Mouse (Mus musculus) liver, postnatal 0 days (tissue): ENCODE data around the gene Ndufv1. TPM values are rescaled to one million over a fixed set of nuclear protein-coding genes. Genes with fewer than 3 reads are reported as not detected.
A peak's percentile ranks its signal among the peaks of the same experiment; 100 is the strongest.
"Not testable (repeated sequence)": the region's sequence is repeated elsewhere in the genome, so short reads cannot be mapped to it uniquely, and the experiment has no call there.

Experiments used
- ATAC-seq: fragments of 200-750 bp; cut with Nextera tagmentation; 2 replicates; pipeline ENCODE4 v1.8.0; 2017; ENCODE audit warnings: mild to moderate bottlenecking, moderate library complexity
- DNase-seq: peaks from one replicate; pipeline ENCODE4 v3.0.0-alpha.2; 2016
- H3K27ac ChIP-seq: fragments of 300-500 bp; sonication (generic); 2 replicates; pipeline ENCODE4 v1.5.1; 2014; ENCODE audit warnings: antibody characterized with exemption, moderate library complexity, mild to moderate bottlenecking, low read depth
- H3K27me3 ChIP-seq: fragments of 300-500 bp; sonication (generic); 2 replicates; pipeline ENCODE4 v1.6.1; 2014; ENCODE audit warnings: low read length, control low read depth, mixed read lengths; ENCODE audit not compliant: insufficient read depth
- H3K36me3 ChIP-seq: fragments of 300-500 bp; sonication (generic); replicated peaks from 2 replicates; pipeline ENCODE4 v1.6.1; 2014; ENCODE audit warnings: mild to moderate bottlenecking, control low read depth, low read length, moderate library complexity, mixed read lengths; ENCODE audit not compliant: insufficient read depth
- H3K4me1 ChIP-seq: fragments of 300-500 bp; sonication (generic); 2 replicates; pipeline ENCODE4 v1.6.1; 2014; ENCODE audit warnings: antibody characterized with exemption, mild to moderate bottlenecking, control low read depth; ENCODE audit not compliant: insufficient read depth
- H3K4me2 ChIP-seq: fragments of 300-500 bp; sonication (generic); 2 replicates; pipeline ENCODE4 v1.6.1; 2014; ENCODE audit warnings: low read depth, mild to moderate bottlenecking, low read length, moderate library complexity, mixed read lengths
- H3K4me3 ChIP-seq: fragments of 300-500 bp; sonication (generic); 2 replicates; pipeline ENCODE4 v1.5.1; 2014; ENCODE audit warnings: low read depth, low read length
- H3K9ac ChIP-seq: fragments of 300-500 bp; sonication (generic); replicated peaks from 2 replicates; pipeline ENCODE4 v1.6.1; 2014; ENCODE audit warnings: mild to moderate bottlenecking, moderate library complexity
- H3K9me3 ChIP-seq: fragments of 300-500 bp; sonication (generic); 2 replicates; pipeline ENCODE4 v1.6.1; 2016; ENCODE audit warnings: mild to moderate bottlenecking, control low read depth, low read length, mixed read lengths
- CTCF ChIP-seq: sonication (generic); IDR thresholded peaks from 2 replicates; pipeline ENCODE4 v1.5.1; 2016; ENCODE audit warnings: antibody characterized with exemption, low read depth
- EP300 ChIP-seq: IDR thresholded peaks from 2 replicates; pipeline ENCODE4 v1.6.1; 2016; ENCODE audit warnings: antibody characterized with exemption, low read depth, mild to moderate bottlenecking
- WGBS: fragments of 180-500 bp; shearing (Covaris S2); extraction: QIAGEN DNeasy Blood & Tissue Kit; methylation state at CpG from one replicate; pipeline ENCODE4 v1.1.7; 2014; ENCODE audit not compliant: insufficient replicate concordance; 5-methylcytosine and 5-hydroxymethylcytosine counted together
- polyA plus RNA-seq: library from polyadenylated mRNA; unstranded; fragments of >200 nt; fragmentation: Nextera tagmentation; extraction: Ambion mirVana; gene quantifications from 2 replicates; pipeline ENCODE4 v1.2.1, GENCODE M21; 2015

Ndufv1 gene
- polyA plus RNA-seq, 1 experiment from 2014 or later = 171 TPM

DNA sequence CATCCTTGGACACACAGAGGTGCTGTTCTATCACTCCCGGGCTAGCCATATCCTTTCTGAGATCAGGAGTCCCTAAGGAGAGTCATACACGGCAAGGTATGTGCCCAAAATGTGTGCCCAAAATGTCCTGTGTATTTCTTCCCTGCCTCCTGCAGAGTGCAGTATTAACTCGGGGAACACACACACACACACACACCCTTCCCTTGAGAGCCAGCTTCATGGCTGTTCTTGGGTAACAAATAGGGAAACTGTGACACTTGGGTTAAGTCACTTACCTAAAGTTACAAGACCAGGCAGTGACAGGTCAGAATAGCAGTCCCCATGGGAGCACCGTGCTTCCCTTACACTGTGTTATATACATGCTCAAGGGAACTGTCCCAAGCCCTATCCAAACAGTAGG lies 48.6 kb downstream of the Ndufv1 start:
- WGBS = 59% methylated on average over 4 of the region's 4 CpGs
- Histone ChIP-seq H3K27ac (no peak overlapping the region), H3K4me2 (no peak overlapping the region), H3K9me3 (no peaks in the 10 kb centered on the region), H3K4me1 (no peaks in the 10 kb centered on the region), H3K36me3 (no peaks in the 10 kb centered on the region), H3K27me3 (no peaks in the 10 kb centered on the region), H3K4me3 (no peak overlapping the region), H3K9ac (no peak overlapping the region)
- TF ChIP-seq EP300 (no peak), CTCF (peak; percentile 42)
- ATAC-seq (0 out of 2 replicates have a peak, but pooled peaks have one; percentile 10), DNase-seq (no peak)

DNA sequence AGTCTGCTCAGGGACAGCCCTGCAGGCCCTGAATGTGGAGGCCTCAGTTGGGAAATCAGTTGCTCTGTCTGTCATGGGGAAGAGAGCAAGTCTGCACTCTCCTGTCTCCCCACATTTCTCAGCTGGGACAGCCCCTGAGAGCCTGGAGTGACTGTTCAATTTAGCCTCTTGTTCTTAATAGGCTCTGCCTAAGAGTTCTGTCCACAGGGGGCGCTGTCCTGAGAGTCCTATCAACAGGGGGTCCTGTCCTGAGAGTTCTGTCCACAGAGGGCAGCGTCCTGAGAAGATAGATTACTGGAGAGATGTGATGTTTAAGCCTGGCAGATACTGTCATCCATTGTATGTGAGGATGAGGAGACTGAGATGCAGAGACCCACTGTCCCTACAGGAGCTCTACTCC lies 50.1 kb downstream of the Ndufv1 start:
- ATAC-seq (no peak), DNase-seq (no peak)
- no peaks in the 10 kb centered on the region for H3K4me1 ChIP-seq
- no peaks in the 10 kb centered on the region for H3K27me3 ChIP-seq
- 13% methylated on average over 2 of the region's 2 CpGs for WGBS
- H3K4me2 ChIP-seq = no peak overlapping the region
- no peaks in the 10 kb centered on the region for H3K36me3 ChIP-seq
- H3K9ac ChIP-seq = no peak overlapping the region
- TF ChIP-seq CTCF (peak; percentile 45), EP300 (no peak)
- no peak overlapping the region for H3K27ac ChIP-seq
- no peaks in the 10 kb centered on the region for H3K9me3 ChIP-seq
- no peak overlapping the region for H3K4me3 ChIP-seq

DNA sequence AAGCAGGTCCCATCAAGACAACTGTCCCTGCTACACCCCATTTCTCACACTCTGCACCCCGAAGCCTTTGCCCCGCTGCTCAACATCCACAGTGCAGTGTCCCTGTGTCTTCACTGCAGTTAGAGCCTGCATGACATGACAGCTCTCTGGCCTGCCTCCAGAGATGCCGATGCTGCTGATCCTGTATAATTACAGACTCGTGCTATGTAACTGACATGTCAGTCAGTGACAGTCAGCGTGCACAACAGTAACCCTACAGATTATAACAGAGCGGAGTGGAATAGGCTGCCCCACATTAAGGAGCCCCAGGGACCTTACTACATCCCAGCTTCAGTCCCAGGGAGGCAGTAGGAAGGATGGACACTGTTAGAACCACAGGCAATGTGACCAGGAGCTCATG lies 50.8 kb downstream of the Ndufv1 start:
- H3K27me3 ChIP-seq, DNase-seq, H3K4me3 ChIP-seq, H3K4me1 ChIP-seq, H3K9me3 ChIP-seq, H3K4me2 ChIP-seq, ATAC-seq, H3K9ac ChIP-seq, H3K27ac ChIP-seq, H3K36me3 ChIP-seq: not testable (repeated sequence)
- WGBS = 83% methylated on average over 6 of the region's 6 CpGs

DNA sequence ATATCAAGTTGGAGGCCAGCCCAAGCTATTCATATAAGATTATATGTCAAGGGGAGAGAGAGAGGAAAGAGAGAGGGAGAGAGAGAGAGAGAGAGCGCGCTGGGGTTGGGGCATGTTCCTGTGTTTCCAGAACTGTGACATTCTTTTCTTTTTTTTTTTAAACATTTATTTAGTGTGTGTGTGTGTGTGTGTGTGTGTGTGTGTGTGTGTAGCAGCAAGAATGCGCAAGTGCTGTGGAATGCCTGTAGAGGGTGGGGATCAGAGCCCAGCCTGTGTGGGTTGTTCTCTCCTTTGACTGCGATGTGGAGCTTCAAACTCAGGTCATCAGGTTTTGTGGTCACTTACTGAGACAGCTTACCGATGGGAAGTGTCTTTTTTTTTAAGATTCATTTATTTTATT lies 52.4 kb downstream of the Ndufv1 start:
- DNase-seq (no peak), ATAC-seq (no peak)
- 71% methylated on average over 5 of the region's 5 CpGs for WGBS

DNA sequence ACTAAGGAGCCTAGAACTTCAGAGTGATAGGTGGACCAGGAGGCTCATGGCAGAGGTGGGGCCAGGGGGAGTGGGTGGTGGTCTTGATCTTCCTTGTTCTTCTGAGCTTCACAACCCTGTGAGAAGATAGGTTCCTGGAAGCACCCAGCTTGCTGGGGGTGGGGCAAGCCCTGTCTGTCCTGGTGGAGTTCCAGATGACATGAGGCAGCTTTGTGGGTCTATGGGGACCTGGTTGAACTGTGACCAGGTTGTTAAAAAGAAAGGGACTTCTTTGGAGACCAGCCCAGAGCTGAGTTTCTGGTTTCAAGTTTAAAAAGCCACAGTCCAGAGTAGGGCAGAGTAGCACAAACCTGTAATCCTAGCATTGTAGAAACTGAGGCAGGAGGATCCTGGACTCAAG lies 53.6 kb downstream of the Ndufv1 start:
- no peaks in the 10 kb centered on the region for H3K27me3 ChIP-seq
- DNase-seq = no peak
- no peaks in the 10 kb centered on the region for H3K9me3 ChIP-seq
- H3K27ac ChIP-seq = no peak overlapping the region
- no peaks in the 10 kb centered on the region for H3K36me3 ChIP-seq
- no peak for ATAC-seq
- no peak overlapping the region for H3K4me3 ChIP-seq
- H3K4me1 ChIP-seq = no peaks in the 10 kb centered on the region
- H3K9ac ChIP-seq = no peak overlapping the region
- no peak overlapping the region for H3K4me2 ChIP-seq
- TF ChIP-seq CTCF (no peak), EP300 (no peak)

More for the DNA sequence above, 52.4 kb downstream of the Ndufv1 start:
- H3K27ac ChIP-seq = no peak overlapping the region
- H3K4me3 ChIP-seq = no peak overlapping the region
- no peaks in the 10 kb centered on the region for H3K4me1 ChIP-seq
- TF ChIP-seq CTCF (no peak), EP300 (no peak)
- no peak overlapping the region for H3K4me2 ChIP-seq
- no peak overlapping the region for H3K9ac ChIP-seq
- no peaks in the 10 kb centered on the region for H3K36me3 ChIP-seq
- no peaks in the 10 kb centered on the region for H3K9me3 ChIP-seq
- no peaks in the 10 kb centered on the region for H3K27me3 ChIP-seq

GRCm38 (mm10) chr19:3958470-3958869 lies 54.1 kb downstream of the Ndufv1 start, which contains the start of gene Aldh3b3:
Gene Aldh3b3, plus strand, starts transcription at chr19:3958645.
- ATAC-seq = no peak
- DNase-seq = no peak
- Histone ChIP-seq H3K4me1 (no peaks in the 10 kb centered on the region), H3K4me2 (no peak within 1 kb of the TSS), H3K4me3 (no peak within 1 kb of the TSS), H3K36me3 (no peaks in the 10 kb centered on the region), H3K27ac (no peak within 1 kb of the TSS), H3K9ac (no peak within 1 kb of the TSS), H3K27me3 (no peaks in the 10 kb centered on the region), H3K9me3 (no peaks in the 10 kb centered on the region)
- TF ChIP-seq CTCF (no peak), EP300 (no peak)
- 64% methylated on average over 4 of the region's 4 CpGs for WGBS

Other genes starting within 250 kb of the Ndufv1 start
- gene Kmt5b, start 245.4 kb downstream of the Ndufv1 start, polyA plus RNA-seq = 4.7 and 6.2 TPM in 2 replicates
- 24.8 and 48.6 TPM in 2 replicates for gene Chka, start 161.0 kb downstream of the Ndufv1 start, polyA plus RNA-seq
- gene Tcirg1, start 105.7 kb downstream of the Ndufv1 start, polyA plus RNA-seq = 28.1 and 29.7 TPM in 2 replicates
- gene Ndufs8, start 100.0 kb downstream of the Ndufv1 start, polyA plus RNA-seq = 165 and 167 TPM in 2 replicates
- 9.5 TPM in 2 replicates for gene Aldh3b1, start 83.0 kb downstream of the Ndufv1 start, polyA plus RNA-seq
- gene Unc93b1, start 77.6 kb downstream of the Ndufv1 start, polyA plus RNA-seq = 42.6 and 48.1 TPM in 2 replicates
- 0.04 and 0.13 TPM in 2 replicates for gene Aldh3b3, start 54.2 kb downstream of the Ndufv1 start, polyA plus RNA-seq
- gene Aldh3b2, start 40.5 kb downstream of the Ndufv1 start, polyA plus RNA-seq = 0.09 and 0.11 TPM in 2 replicates
- gene Acy3, start 26.2 kb downstream of the Ndufv1 start, polyA plus RNA-seq = 19.3 and 22.0 TPM in 2 replicates
- not detected in 2 replicates for gene Tbx10, start 20.1 kb downstream of the Ndufv1 start, polyA plus RNA-seq
- gene Nudt8, start 12.2 kb downstream of the Ndufv1 start, polyA plus RNA-seq = 22.0 and 23.0 TPM in 2 replicates
- 0.26 and 0.49 TPM in 2 replicates for gene Gm49405, start 12.2 kb downstream of the Ndufv1 start, polyA plus RNA-seq
- gene Doc2g, start 9.5 kb downstream of the Ndufv1 start, polyA plus RNA-seq = 0.36 and 0.74 TPM in 2 replicates
- gene Gstp1, start 25.2 kb upstream of the Ndufv1 start, polyA plus RNA-seq = 428 and 442 TPM in 2 replicates
- 5.8 and 6.4 TPM in 2 replicates for gene Gstp2, start 33.2 kb upstream of the Ndufv1 start, polyA plus RNA-seq
- 64.5 and 67.3 TPM in 2 replicates for gene Gstp3, start 46.8 kb upstream of the Ndufv1 start, polyA plus RNA-seq
- 0.38 and 0.43 TPM in 2 replicates for gene Cabp2, start 68.8 kb upstream of the Ndufv1 start, polyA plus RNA-seq
- 91.2 and 91.9 TPM in 2 replicates for gene Cdk2ap2, start 84.4 kb upstream of the Ndufv1 start, polyA plus RNA-seq
- 6.6 and 7.4 TPM in 2 replicates for gene Pitpnm1, start 87.2 kb upstream of the Ndufv1 start, polyA plus RNA-seq
- 23.1 and 26.8 TPM in 2 replicates for gene Aip, start 113.1 kb upstream of the Ndufv1 start, polyA plus RNA-seq
- not detected in 2 replicates for gene Gpr152, start 127.0 kb upstream of the Ndufv1 start, polyA plus RNA-seq
- gene Cabp4, start 131.2 kb upstream of the Ndufv1 start, polyA plus RNA-seq = 0.11 and 0.15 TPM in 2 replicates
- gene Coro1b, start 135.8 kb upstream of the Ndufv1 start, polyA plus RNA-seq = 63.0 and 64.4 TPM in 2 replicates
- gene Ptprcap, start 140.8 kb upstream of the Ndufv1 start, polyA plus RNA-seq = 35.7 and 35.8 TPM in 2 replicates
- gene Rps6kb2, start 150.5 kb upstream of the Ndufv1 start, polyA plus RNA-seq = 22.1 and 23.0 TPM in 2 replicates
- gene Carns1, start 162.7 kb upstream of the Ndufv1 start, polyA plus RNA-seq = 0.73 and 0.90 TPM in 2 replicates
- 8.4 and 9.9 TPM in 2 replicates for gene Tbc1d10c, start 178.5 kb upstream of the Ndufv1 start, polyA plus RNA-seq
- gene Ppp1ca, start 179.3 kb upstream of the Ndufv1 start, polyA plus RNA-seq = 269 and 284 TPM in 2 replicates
- gene Rad9a, start 188.9 kb upstream of the Ndufv1 start, polyA plus RNA-seq = 8.0 and 9.0 TPM in 2 replicates
- gene Clcf1, start 201.4 kb upstream of the Ndufv1 start, polyA plus RNA-seq = 0.91 and 1.1 TPM in 2 replicates
- gene AC109138.7, start 201.6 kb upstream of the Ndufv1 start, polyA plus RNA-seq = not detected in 2 replicates
- 28.5 and 31.1 TPM in 2 replicates for gene Pold4, start 219.1 kb upstream of the Ndufv1 start, polyA plus RNA-seq